Comparison of ENCODE assay signal across 15 mouse cellular contexts in the genomic region with DNA sequence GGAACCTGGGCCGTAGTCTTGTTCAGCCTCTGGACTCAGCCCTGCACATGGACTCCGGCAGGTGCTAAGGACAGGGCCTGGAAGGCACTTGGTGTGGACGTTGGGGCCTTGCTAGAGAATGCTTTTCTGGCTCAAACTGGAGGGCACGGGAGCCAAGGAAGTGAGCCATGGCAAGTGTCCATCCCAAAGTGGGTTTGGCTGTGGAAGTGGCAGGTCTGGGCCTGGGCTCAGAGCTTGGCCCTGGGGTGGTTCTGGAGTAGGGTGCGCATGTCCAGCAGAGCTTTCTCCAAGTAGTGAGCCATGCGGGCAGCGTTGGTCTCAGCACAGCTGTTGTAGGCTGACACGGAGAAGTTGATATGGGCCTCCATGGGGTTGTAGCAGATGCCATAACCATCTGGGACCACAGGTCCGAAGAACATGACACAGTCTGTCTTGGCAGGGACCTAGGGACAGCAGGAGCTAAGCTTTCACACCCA. TPM values are rescaled to one million over a fixed set of nuclear protein-coding genes. Genes with fewer than 3 reads are reported as not detected.
DNase-seq lines count a peak whose midpoint lies in the region; ATAC-seq and TF ChIP-seq lines count a peak whose summit lies in the region.
"Had no signal": no experiment of that assay in that cellular context is flagged by ENCODE, and none has a peak within 500 bp of the region (broad histone marks: within the 10 kb centered on the region; RNA-seq: fewer than 3 reads in every experiment).

No protein-coding gene starts in this region.

- no peak for TF ChIP-seq CTCF in cerebellum, adult 2 months (IDR thresholded peaks at IDR 0.05; ENCODE audit: borderline replicate concordance, insufficient read depth, low read depth, low read length)
- no peak for TF ChIP-seq CTCF in thymus, adult 2 months (IDR thresholded peaks at IDR 0.05; ENCODE audit: borderline replicate concordance, control insufficient read depth, extremely low read depth, insufficient read depth, low read length, poor library complexity)

- peaks cover 34% of the 10 kb centered on the region for H3K36me3 ChIP-seq in heart, embryonic 11.5 days (ENCODE audit: control insufficient read depth, insufficient read depth, low read length)
- H3K36me3 ChIP-seq in embryonic facial prominence, embryonic 10.5 days (replicated peaks) = peaks cover 97% of the 10 kb centered on the region
- H3K36me3 ChIP-seq in thymus, adult 2 months (ENCODE audit: control insufficient read depth, insufficient read depth, low read length) = peaks cover 8% of the 10 kb centered on the region; the same call in 1 of the 2 replicates

- no peak for TF ChIP-seq POLR2A in cerebellum, adult 2 months (IDR thresholded peaks at IDR 0.05; ENCODE audit: borderline replicate concordance, insufficient read depth, low read length)
- TF ChIP-seq POLR2A in thymus, adult 2 months (IDR thresholded peaks at IDR 0.05; ENCODE audit: control insufficient read depth, extremely low read depth, insufficient read depth, low read length, poor library complexity) = no peak

- no peak overlapping the region for H3K9ac ChIP-seq in heart, embryonic 11.5 days (ENCODE audit: low read depth, low read length)
- H3K9ac ChIP-seq: heart, embryonic 12.5 days; hindbrain, embryonic 15.5 days; lung, embryonic 14.5 days had no signal

- H3K4me1 ChIP-seq in heart, embryonic 11.5 days (ENCODE audit: control insufficient read depth, insufficient read depth, low read length) = no peaks in the 10 kb centered on the region; the same call in 1 of the 2 replicates
- no peaks in the 10 kb centered on the region for H3K4me1 ChIP-seq in brown adipose tissue, adult 24 weeks (ENCODE audit: control insufficient read depth, insufficient read depth, insufficient read length, low read length)
- H3K4me1 ChIP-seq in cerebellum, adult 2 months (ENCODE audit: control insufficient read depth, insufficient read depth, low read length) = peaks cover 59% of the 10 kb centered on the region
- H3K4me1 ChIP-seq in embryonic facial prominence, embryonic 10.5 days = peaks cover 28% of the 10 kb centered on the region
- H3K4me1 ChIP-seq in thymus, adult 2 months (replicated peaks; ENCODE audit: control insufficient read depth, insufficient read depth, low read length) = no peaks in the 10 kb centered on the region; the same call in 1 of the 2 replicates

- H3K4me3 ChIP-seq in heart, embryonic 11.5 days (ENCODE audit: low read depth, low read length) = no peak overlapping the region
- H3K4me3 ChIP-seq in brown adipose tissue, adult 24 weeks (ENCODE audit: insufficient read depth, low read depth, low read length) = no peak overlapping the region
- no peak overlapping the region for H3K4me3 ChIP-seq in cerebellum, adult 2 months (replicated peaks; ENCODE audit: insufficient read depth, low read depth, low read length)
- H3K4me3 ChIP-seq in embryonic facial prominence, embryonic 10.5 days = no peak overlapping the region
- H3K4me3 ChIP-seq in thymus, adult 2 months (ENCODE audit: control insufficient read depth, insufficient read depth, low read length) = no peak overlapping the region
- H3K4me3 ChIP-seq: erythroblast, embryonic 14.5 days; heart, embryonic 12.5 days; hindbrain, embryonic 15.5 days had no signal

- 87% methylated on average over 9 of the region's 9 CpGs for WGBS in heart, embryonic 11.5 days (ENCODE audit: insufficient replicate concordance)
- WGBS in cerebellum, adult 2 months = 14% methylated on average over 9 of the region's 9 CpGs
- 92% methylated on average over 9 of the region's 9 CpGs for WGBS in embryonic facial prominence, embryonic 10.5 days
- 95% methylated on average over 9 of the region's 9 CpGs for WGBS in thymus, adult 2 months

- no peak overlapping the region for H3K4me2 ChIP-seq in heart, embryonic 11.5 days
- H3K4me2 ChIP-seq: heart, embryonic 12.5 days; hindbrain, embryonic 15.5 days; lung, embryonic 14.5 days had no signal

- DNase-seq in heart, postnatal 14 days = peak; percentile 38 to 41
- DNase-seq in cerebellum, adult 2 months = peak; percentile 73 to 74
- DNase-seq in gastrocnemius, postnatal 10 days = peak; percentile 64
- DNase-seq in embryonic facial prominence, embryonic 10.5 days (ENCODE audit: low spot score) = no peak
- no peak for DNase-seq in thymus, adult 2 months
- DNase-seq: kidney, adult 8-10 months; liver; lung, embryonic 14.5 days; thymus, adult 18-20 months had no signal

- intact Hi-C loops in heart, postnatal 14 days (cut with DNase I) = loop anchor here (5.0 kb wide), 1 partner anchor 35 kb away; no protein-coding TSS in a partner anchor

- H3K27me3 ChIP-seq in heart, embryonic 11.5 days (ENCODE audit: control insufficient read depth, insufficient read depth, low read length) = no peaks in the 10 kb centered on the region
- H3K27me3 ChIP-seq in cerebellum, adult 2 months (ENCODE audit: control insufficient read depth, insufficient read depth, low read length) = no peaks in the 10 kb centered on the region
- H3K27me3 ChIP-seq in embryonic facial prominence, embryonic 10.5 days (replicated peaks; ENCODE audit: low read depth, poor library complexity, severe bottlenecking) = no peaks in the 10 kb centered on the region
- H3K27me3 ChIP-seq in thymus, adult 2 months (ENCODE audit: control insufficient read depth, insufficient read depth, low read length) = no peaks in the 10 kb centered on the region
- H3K27me3 ChIP-seq: heart, embryonic 12.5 days; hindbrain, embryonic 15.5 days had no signal

- no peak overlapping the region for H3K27ac ChIP-seq in heart, embryonic 11.5 days (ENCODE audit: low read depth, low read length)
- 0 out of 2 replicates have a peak overlapping the region, but pooled peaks have one; percentile 13 for H3K27ac ChIP-seq in brown adipose tissue, adult 24 weeks (replicated peaks; ENCODE audit: low read depth, low read length)
- peak overlapping the region; percentile 44 for H3K27ac ChIP-seq in cerebellum, adult 2 months (ENCODE audit: insufficient read depth, low read length)
- no peak overlapping the region for H3K27ac ChIP-seq in embryonic facial prominence, embryonic 10.5 days (replicated peaks)
- no peak overlapping the region for H3K27ac ChIP-seq in thymus, adult 2 months (ENCODE audit: control insufficient read depth, insufficient read depth, low read length)
- H3K27ac ChIP-seq: hindbrain, embryonic 15.5 days had no signal

- no peaks in the 10 kb centered on the region for H3K9me3 ChIP-seq in heart, embryonic 11.5 days (replicated peaks; ENCODE audit: control insufficient read depth, low read length)
- H3K9me3 ChIP-seq in embryonic facial prominence, embryonic 10.5 days = no peaks in the 10 kb centered on the region
- H3K9me3 ChIP-seq: heart, embryonic 12.5 days; hindbrain, embryonic 15.5 days had no signal

- no peak for ATAC-seq in heart, embryonic 11.5 days (replicated peaks; ENCODE audit: insufficient number of reproducible peaks, low FRiP score, low TSS enrichment)
- ATAC-seq: activated CD4-positive, CD25-positive, alpha-beta regulatory T cell, adult 4 months had no signal

RNA-seq across cellular contexts. Expression of a gene that starts 10.3 kb away (rescaled TPM):
- total RNA-seq in heart, postnatal 14 days (2021) = 10 to 100 TPM; 11.4 to 12.1 TPM
- 19.5 and 21.3 TPM in 2 replicates for polyA plus RNA-seq in heart, embryonic 11.5 days (2014; fragmentation: Nextera tagmentation; extraction: Ambion mirVana)
- polyA plus RNA-seq in brown adipose tissue, adult 24 weeks (2012; ENCODE audit: insufficient read depth, insufficient read length, missing spikeins) = 10.4 and 13.8 TPM in 2 replicates
- polyA plus RNA-seq in cerebellum, adult 2 months (2012; rRNA removed) = 50.5 and 55.9 TPM in 2 replicates
- 10 to 100 TPM; 10.9 to 14.3 TPM for total RNA-seq in gastrocnemius, postnatal 10 days (2021)
- polyA plus RNA-seq in embryonic facial prominence, embryonic 10.5 days (2016; fragmentation: Nextera tagmentation; extraction: Ambion mirVana) = 46.2 and 47.9 TPM in 2 replicates
- polyA plus RNA-seq in thymus, adult 2 months (2012; rRNA removed) = 97.2 and 98.9 TPM in 2 replicates

RNA-seq across cellular contexts. Expression of a gene that starts 13.2 kb away (rescaled TPM):
- 100 to 1,000 TPM; 441 to 477 TPM for total RNA-seq in heart, postnatal 14 days (2021)
- polyA plus RNA-seq in heart, embryonic 11.5 days (2014; fragmentation: Nextera tagmentation; extraction: Ambion mirVana) = 61.5 and 66.0 TPM in 2 replicates
- 378 and 560 TPM in 2 replicates for polyA plus RNA-seq in brown adipose tissue, adult 24 weeks (2012; ENCODE audit: insufficient read depth, insufficient read length, missing spikeins)
- polyA plus RNA-seq in cerebellum, adult 2 months (2012; rRNA removed) = 50.9 and 52.1 TPM in 2 replicates
- total RNA-seq in gastrocnemius, postnatal 10 days (2021) = 100 to 1,000 TPM; 228 to 262 TPM
- 19.9 and 20.3 TPM in 2 replicates for polyA plus RNA-seq in embryonic facial prominence, embryonic 10.5 days (2016; fragmentation: Nextera tagmentation; extraction: Ambion mirVana)
- polyA plus RNA-seq in thymus, adult 2 months (2012; rRNA removed) = 93.9 and 96.4 TPM in 2 replicates

RNA-seq across cellular contexts. Expression of a gene that starts 13.4 kb away (rescaled TPM):
- total RNA-seq in heart, postnatal 14 days (2021) = 100 to 1,000 TPM in 1 of 2 experiments, 10 to 100 TPM in 1; 99.1 to 109 TPM
- 50.3 and 63.5 TPM in 2 replicates for polyA plus RNA-seq in heart, embryonic 11.5 days (2014; fragmentation: Nextera tagmentation; extraction: Ambion mirVana)
- 83.8 and 94.3 TPM in 2 replicates for polyA plus RNA-seq in brown adipose tissue, adult 24 weeks (2012; ENCODE audit: insufficient read depth, insufficient read length, missing spikeins)
- 204 and 207 TPM in 2 replicates for polyA plus RNA-seq in cerebellum, adult 2 months (2012; rRNA removed)
- 100 to 1,000 TPM in 1 of 2 experiments, 10 to 100 TPM in 1; 95.1 to 101 TPM for total RNA-seq in gastrocnemius, postnatal 10 days (2021)
- polyA plus RNA-seq in embryonic facial prominence, embryonic 10.5 days (2016; fragmentation: Nextera tagmentation; extraction: Ambion mirVana) = 161 and 162 TPM in 2 replicates
- polyA plus RNA-seq in thymus, adult 2 months (2012; rRNA removed) = 180 and 227 TPM in 2 replicates

RNA-seq across cellular contexts. Expression of a gene that starts 38.4 kb away (rescaled TPM):
- total RNA-seq in heart, postnatal 14 days (2021) = 10 to 100 TPM; 74.7 to 80.0 TPM
- 22.2 and 22.9 TPM in 2 replicates for polyA plus RNA-seq in heart, embryonic 11.5 days (2014; fragmentation: Nextera tagmentation; extraction: Ambion mirVana)
- polyA plus RNA-seq in brown adipose tissue, adult 24 weeks (2012; ENCODE audit: insufficient read depth, insufficient read length, missing spikeins) = 77.1 and 78.5 TPM in 2 replicates
- 108 and 114 TPM in 2 replicates for polyA plus RNA-seq in cerebellum, adult 2 months (2012; rRNA removed)
- total RNA-seq in gastrocnemius, postnatal 10 days (2021) = 10 to 100 TPM; 19.4 to 31.1 TPM
- polyA plus RNA-seq in embryonic facial prominence, embryonic 10.5 days (2016; fragmentation: Nextera tagmentation; extraction: Ambion mirVana) = 29.3 and 30.8 TPM in 2 replicates
- 25.8 and 28.7 TPM in 2 replicates for polyA plus RNA-seq in thymus, adult 2 months (2012; rRNA removed)

RNA-seq across cellular contexts. Expression of a gene that starts 43.3 kb away (rescaled TPM):
- 10 to 100 TPM; 50.6 to 56.2 TPM for total RNA-seq in heart, postnatal 14 days (2021)
- 78.8 and 80.2 TPM in 2 replicates for polyA plus RNA-seq in heart, embryonic 11.5 days (2014; fragmentation: Nextera tagmentation; extraction: Ambion mirVana)
- polyA plus RNA-seq in brown adipose tissue, adult 24 weeks (2012; ENCODE audit: insufficient read depth, insufficient read length, missing spikeins) = 66.4 and 76.9 TPM in 2 replicates
- 509 and 525 TPM in 2 replicates for polyA plus RNA-seq in cerebellum, adult 2 months (2012; rRNA removed)
- 10 to 100 TPM; 32.2 to 37.9 TPM for total RNA-seq in gastrocnemius, postnatal 10 days (2021)
- polyA plus RNA-seq in embryonic facial prominence, embryonic 10.5 days (2016; fragmentation: Nextera tagmentation; extraction: Ambion mirVana) = 84.8 and 85.6 TPM in 2 replicates
- polyA plus RNA-seq in thymus, adult 2 months (2012; rRNA removed) = 253 and 265 TPM in 2 replicates

Comparison
In these comparisons a context has a peak if more than half of its experiments do, and no peak if none do; other contexts are left out.
1. DNase-seq: peak in heart, postnatal 14 days (2 of 2), cerebellum, adult 2 months (2 of 2) and gastrocnemius, postnatal 10 days (single experiment); none in embryonic facial prominence, embryonic 10.5 days (single experiment) and thymus, adult 2 months (single experiment).
2. H3K27ac ChIP-seq: peak in brown adipose tissue, adult 24 weeks (single experiment) and cerebellum, adult 2 months (single experiment); none in heart, embryonic 11.5 days (single experiment), embryonic facial prominence, embryonic 10.5 days (single experiment) and thymus, adult 2 months (single experiment).